Mouse (Mus musculus) urinary bladder, postnatal 0 days (tissue): Measurements from ENCODE around the gene 1110008P14Rik. TPM values are rescaled to one million over a fixed set of nuclear protein-coding genes. Genes with fewer than 3 reads are reported as not detected.

Experiments
- polyA plus RNA-seq: library from polyadenylated mRNA; unstranded; fragments of >200 nt; fragmentation: Nextera tagmentation; extraction: Ambion mirVana; gene quantifications from 2 replicates; pipeline ENCODE4 v1.2.1, GENCODE M21; 2015

Gene 1110008P14Rik
- polyA plus RNA-seq: 58.3 and 58.6 TPM in 2 replicates

DNA sequence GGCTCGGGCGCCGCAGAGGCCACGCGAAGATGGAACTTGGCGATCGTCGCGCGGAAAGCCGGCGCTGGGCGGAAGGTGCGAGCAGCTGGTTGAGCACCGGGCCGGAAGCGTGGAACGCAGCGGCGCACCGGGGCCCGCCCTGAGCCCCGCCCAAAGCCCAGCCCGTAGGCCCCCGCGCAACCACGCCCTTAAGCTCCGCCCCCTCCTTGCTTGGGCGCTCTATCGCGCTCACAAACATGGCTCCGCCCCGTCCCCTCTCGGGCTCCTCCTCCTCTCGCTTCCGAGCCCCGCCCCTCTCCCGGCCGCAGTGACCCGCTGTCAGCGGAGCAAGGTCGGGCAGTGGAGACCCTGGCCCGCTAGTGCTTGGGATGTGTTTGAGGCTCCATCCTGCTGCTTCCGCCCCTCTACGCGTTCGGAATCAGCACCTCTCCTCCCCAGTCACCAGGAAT lies at the start of gene 1110008P14Rik:
Gene 1110008P14Rik, minus strand, starts transcription at position 164 of the 449 bp plus-strand sequence.

GRCm38 (mm10) chr2:32395484-32395945 lies 13.8 kb upstream of the 1110008P14Rik start, which contains the start of gene Ptges2:
Gene Ptges2 (plus strand): TSS chr2:32395896.

GRCm38 (mm10) chr2:32387706-32388490 lies 6.2 kb upstream of the 1110008P14Rik start, which contains the start of gene Lcn2:
Gene Lcn2 (minus strand): TSS chr2:32388252.

DNA sequence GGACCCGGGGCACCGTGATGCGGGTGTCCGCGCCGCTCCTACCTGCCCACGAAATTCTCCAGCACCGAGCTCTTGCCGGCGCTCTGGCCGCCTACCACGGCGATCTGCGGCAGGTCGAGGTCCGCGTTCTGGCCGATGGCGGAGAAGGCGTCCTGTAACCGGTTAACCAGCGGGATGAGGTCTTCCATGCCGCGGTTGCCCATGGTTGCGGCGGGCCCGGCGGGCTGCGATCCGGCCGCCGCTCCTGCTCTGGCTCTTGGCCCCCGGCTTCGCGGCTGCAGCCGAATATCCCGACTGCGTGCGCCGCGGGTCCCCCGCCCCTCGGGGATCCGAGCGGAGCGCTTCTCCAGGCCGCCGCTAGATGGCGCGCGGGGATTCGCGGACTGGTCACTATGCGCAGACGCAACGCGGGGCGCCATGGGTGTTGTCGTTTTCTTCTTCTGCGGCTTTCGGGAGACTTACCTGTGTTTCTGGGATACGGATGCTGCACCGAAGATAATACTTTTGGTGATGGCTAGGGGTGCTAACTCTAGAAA lies 28.7 kb downstream of the 1110008P14Rik start, which contains the start of gene Dnm1:
Gene Dnm1, minus strand, starts transcription at position 332 of the 536 bp plus-strand sequence.

DNA sequence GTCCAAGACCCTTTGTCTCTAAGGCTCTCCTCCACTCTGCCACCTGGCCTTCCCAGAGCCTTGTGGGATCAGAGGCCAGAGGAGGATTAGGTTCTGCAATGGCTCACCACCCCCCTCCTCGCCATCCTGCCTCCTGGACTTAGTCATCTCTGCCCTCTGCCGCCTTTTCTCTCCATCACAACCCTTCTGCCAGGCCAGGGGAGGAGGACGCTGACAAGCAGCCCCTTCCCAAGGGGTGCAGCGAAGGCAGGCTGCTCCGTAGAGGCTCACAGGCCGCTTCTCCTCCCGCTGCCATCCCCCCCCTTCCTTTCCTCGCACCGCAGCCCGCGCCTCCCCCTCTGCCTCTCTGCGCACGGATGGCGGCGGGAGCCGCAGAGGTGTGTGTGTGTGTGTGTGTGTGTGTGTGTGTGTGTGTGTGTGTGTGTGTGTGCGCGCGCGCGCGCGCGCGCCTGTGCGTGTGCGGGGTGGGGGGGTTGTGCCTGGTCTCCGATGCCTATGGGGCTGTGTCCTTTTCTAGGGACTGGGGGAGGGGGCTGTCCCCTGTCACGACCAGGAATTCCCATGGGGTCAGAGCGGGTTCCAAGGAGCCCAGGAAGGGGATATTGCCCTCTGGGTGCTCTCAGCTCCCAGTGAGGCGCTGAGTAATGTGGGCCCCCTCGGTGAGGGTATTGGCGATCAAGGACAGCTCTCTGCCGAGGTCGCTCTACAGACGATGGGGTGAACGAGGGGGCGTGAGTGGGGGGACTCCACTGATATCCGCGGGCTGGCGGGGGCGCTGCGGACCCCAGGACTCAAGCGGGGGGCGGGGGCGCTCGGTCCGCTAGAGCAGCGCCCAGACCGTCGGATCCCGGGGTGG lies 29.4 kb downstream of the 1110008P14Rik start, which contains the start of gene Ciz1:
Gene Ciz1, plus strand, starts transcription at position 177 of the 856 bp plus-strand sequence.

Other genes with a start within 250 kb of the 1110008P14Rik start
- gene Prrc2b, start 230.9 kb downstream of the 1110008P14Rik start, polyA plus RNA-seq: 20.9 and 22.2 TPM in 2 replicates
- 9.2 and 9.6 TPM in 2 replicates for gene Pomt1, start 145.3 kb downstream of the 1110008P14Rik start, polyA plus RNA-seq
- 41.4 and 44.3 TPM in 2 replicates for gene Uck1, start 121.8 kb downstream of the 1110008P14Rik start, polyA plus RNA-seq
- 21.3 and 21.6 TPM in 2 replicates for gene Golga2, start 94.6 kb downstream of the 1110008P14Rik start, polyA plus RNA-seq
- gene Swi5, start 93.9 kb downstream of the 1110008P14Rik start, polyA plus RNA-seq: 334 and 344 TPM in 2 replicates
- 21.8 and 23.1 TPM in 2 replicates for gene Ciz1, start 29.6 kb downstream of the 1110008P14Rik start, polyA plus RNA-seq
- gene Dnm1, start 28.6 kb downstream of the 1110008P14Rik start, polyA plus RNA-seq: 10.8 and 12.5 TPM in 2 replicates
- 2.1 and 9.2 TPM in 2 replicates for gene Lcn2, start 6.3 kb upstream of the 1110008P14Rik start, polyA plus RNA-seq
- gene Ptges2, start 14.0 kb upstream of the 1110008P14Rik start, polyA plus RNA-seq: 19.9 and 20.9 TPM in 2 replicates
- 3.3 and 3.7 TPM in 2 replicates for gene Naif1, start 68.5 kb upstream of the 1110008P14Rik start, polyA plus RNA-seq
- 16.0 and 18.5 TPM in 2 replicates for gene Slc25a25, start 69.5 kb upstream of the 1110008P14Rik start, polyA plus RNA-seq
- 5.9 and 7.0 TPM in 2 replicates for gene Fam102a, start 153.4 kb upstream of the 1110008P14Rik start, polyA plus RNA-seq
- gene Dpm2, start 188.9 kb upstream of the 1110008P14Rik start, polyA plus RNA-seq: 78.8 and 88.0 TPM in 2 replicates
- not detected in 2 replicates for gene Pip5kl1, start 192.9 kb upstream of the 1110008P14Rik start, polyA plus RNA-seq
- not detected in 2 replicates for gene 9430097D07Rik, start 193.7 kb upstream of the 1110008P14Rik start, polyA plus RNA-seq
- gene St6galnac4, start 205.2 kb upstream of the 1110008P14Rik start, polyA plus RNA-seq: 8.2 and 10.1 TPM in 2 replicates
- 19.0 and 19.1 TPM in 2 replicates for gene St6galnac6, start 217.8 kb upstream of the 1110008P14Rik start, polyA plus RNA-seq
- gene Ak1, start 239.8 kb upstream of the 1110008P14Rik start, polyA plus RNA-seq: 50.9 and 51.6 TPM in 2 replicates